Mouse (Mus musculus) liver, embryonic 14.5 days (tissue): ENCODE data around the gene Sat2. TPM values are rescaled to one million over a fixed set of nuclear protein-coding genes. Genes with fewer than 3 reads are reported as not detected.
"Not testable (repeated sequence)": the region's sequence is repeated elsewhere in the genome, so short reads cannot be mapped to it uniquely, and the experiment has no call there.

ENCODE experiments used
- ATAC-seq: fragments of 200-750 bp; cut with Nextera tagmentation; 2 replicates; pipeline ENCODE4 v1.8.0; 2017; ENCODE audit warnings: moderate number of reproducible peaks, mild to moderate bottlenecking, moderate library complexity; ENCODE audit not compliant: insufficient read depth
- DNase-seq, 3 experiments: peaks; one replicate each; pipeline ENCODE4 v3.0.0-alpha.2; 2012 to 2013; ENCODE audit warnings: low read depth in 3 of 3, low spot score in 3 of 3
- H3K27ac ChIP-seq: fragments of 300-500 bp; sonication (generic); 2 replicates; pipeline ENCODE4 v1.5.1; 2014; ENCODE audit warnings: moderate library complexity, mild to moderate bottlenecking, control low read depth, inconsistent platforms
- H3K27me3 ChIP-seq: fragments of 300-500 bp; sonication (generic); 2 replicates; pipeline ENCODE4 v1.6.1; 2014; ENCODE audit warnings: mild to moderate bottlenecking, low read length, moderate library complexity; ENCODE audit not compliant: control insufficient read depth, insufficient read depth
- H3K36me3 ChIP-seq: fragments of 300-500 bp; sonication (generic); replicated peaks from 2 replicates; pipeline ENCODE4 v1.6.1; 2014; ENCODE audit warnings: low read depth; ENCODE audit not compliant: control insufficient read depth, insufficient read depth
- H3K4me1 ChIP-seq, 2 experiments: fragments of 200-500 bp in 1 of 2; fragments of 300-500 bp in 1 of 2; sonication (generic) in 1 of 2; replicated peaks; 2 replicates each; pipeline ENCODE4 v1.6.1; 2012 to 2014; ENCODE audit warnings: antibody characterized with exemption in 1 of 2, inconsistent platforms in 1 of 2, low read length in 1 of 2; ENCODE audit not compliant: control insufficient read depth in 2 of 2, insufficient read depth in 2 of 2
- H3K4me2 ChIP-seq: fragments of 300-500 bp; sonication (generic); 2 replicates; pipeline ENCODE4 v1.6.1; 2014; ENCODE audit warnings: low read depth, mild to moderate bottlenecking, control low read depth, moderate library complexity
- H3K4me3 ChIP-seq, 2 experiments: fragments of 200-500 bp in 1 of 2; fragments of 300-500 bp in 1 of 2; sonication (generic) in 1 of 2; 2 replicates each; pipeline ENCODE4 v1.5.1; 2012 to 2014; ENCODE audit warnings: low read depth in 2 of 2, low read length in 2 of 2, mild to moderate bottlenecking in 2 of 2, control low read depth in 1 of 2, inconsistent platforms in 1 of 2, moderate library complexity in 1 of 2; ENCODE audit not compliant: insufficient read depth in 1 of 2
- H3K9ac ChIP-seq: fragments of 300-500 bp; sonication (generic); replicated peaks from 2 replicates; pipeline ENCODE4 v1.6.1; 2014; ENCODE audit warnings: mild to moderate bottlenecking, control low read depth, moderate library complexity
- H3K9me3 ChIP-seq: fragments of 300-500 bp; sonication (generic); 2 replicates; pipeline ENCODE4 v1.6.1; 2016; ENCODE audit warnings: low read length, mixed read lengths; ENCODE audit not compliant: control insufficient read depth
- CTCF ChIP-seq: IDR thresholded peaks from 2 replicates; pipeline ENCODE4 v1.5.1; 2016; ENCODE audit warnings: antibody characterized with exemption, low read depth, control low read depth
- EP300 ChIP-seq: IDR thresholded peaks from 2 replicates; pipeline ENCODE4 v1.6.1; 2016; ENCODE audit warnings: antibody characterized with exemption, low read depth
- WGBS: fragments of 180-500 bp; shearing (Covaris S2); extraction: QIAGEN DNeasy Blood & Tissue Kit; methylation state at CpG from one replicate; pipeline ENCODE4 v1.1.7; 2014; ENCODE audit not compliant: insufficient replicate concordance; 5-methylcytosine and 5-hydroxymethylcytosine counted together
- polyA plus RNA-seq, 2 experiments: library from polyadenylated mRNA; depleted of rRNA in 1 of 2; stranded (reverse) in 1 of 2; unstranded in 1 of 2; fragments of >200 nt; fragmentation: Nextera tagmentation in 1 of 2; extraction: Ambion mirVana in 1 of 2; gene quantifications; 2 replicates each; pipeline versions ENCODE4 v1.2.1 to v1.2.3; 2012 to 2014

Sat2 gene
- polyA plus RNA-seq, 2 experiments: 5.1 to 10.0 TPM

- DNase-seq: no peak
- Histone ChIP-seq H3K9ac (peak overlapping the region; percentile 35; the same call in 1 of the 2 replicates), H3K4me2 (no peak overlapping the region; the same call in 1 of the 2 replicates), H3K27ac (peak overlapping the region; percentile 73), H3K36me3 (no peaks in the 10 kb centered on the region), H3K4me3 (no peak overlapping the region), H3K4me1 (peaks cover 34 to 41% of the 10 kb centered on the region in 2 experiments), H3K9me3 (no peaks in the 10 kb centered on the region), H3K27me3 (no peaks in the 10 kb centered on the region)
- 26% methylated on average over 3 of the region's 3 CpGs for WGBS
- TF ChIP-seq CTCF: no peak
- no peak for TF ChIP-seq EP300
- peak; percentile 27; the same call in 1 of the 2 replicates for ATAC-seq
These were observed 13.3 kb upstream of the Sat2 start for GRCm38 (mm10) chr11:69608525-69608924.

- no peaks in the 10 kb centered on the region for H3K9me3 ChIP-seq
- DNase-seq: no peak
- no peaks in the 10 kb centered on the region for H3K36me3 ChIP-seq
- TF ChIP-seq EP300 (peak; percentile 46), CTCF (no peak)
- no peak overlapping the region for H3K4me3 ChIP-seq
- H3K4me2 ChIP-seq: peak overlapping the region; percentile 43
- H3K27ac ChIP-seq: peak overlapping the region; percentile 73
- 17% methylated on average over 7 of the region's 7 CpGs for WGBS
- H3K9ac ChIP-seq: peak overlapping the region; percentile 34
- no peaks in the 10 kb centered on the region for H3K27me3 ChIP-seq
- peak; percentile 28; the same call in 1 of the 2 replicates for ATAC-seq
- H3K4me1 ChIP-seq: peaks cover 26 to 33% of the 10 kb centered on the region in 2 experiments
These were observed 12.4 kb upstream of the Sat2 start for GRCm38 (mm10) chr11:69609416-69609815.

GRCm38 (mm10) chr11:69610899-69611298 lies 10.9 kb upstream of the Sat2 start:
- DNase-seq (no peak), ATAC-seq (no peak)
- H3K9ac ChIP-seq: no peak overlapping the region
- no peaks in the 10 kb centered on the region for H3K9me3 ChIP-seq
- no peaks in the 10 kb centered on the region for H3K27me3 ChIP-seq
- no peak overlapping the region for H3K4me3 ChIP-seq
- H3K4me1 ChIP-seq: peaks cover 26 to 33% of the 10 kb centered on the region in 2 experiments
- no peak overlapping the region for H3K27ac ChIP-seq
- H3K36me3 ChIP-seq: no peaks in the 10 kb centered on the region
- TF ChIP-seq EP300 (no peak), CTCF (no peak)
- H3K4me2 ChIP-seq: no peak overlapping the region
- WGBS: 64% methylated on average over 4 of the region's 4 CpGs

- Histone ChIP-seq H3K36me3 (no peaks in the 10 kb centered on the region), H3K4me1 (peaks cover 15 to 26% of the 10 kb centered on the region in 2 experiments), H3K27me3 (no peaks in the 10 kb centered on the region), H3K9me3 (no peaks in the 10 kb centered on the region), H3K9ac (peak overlapping the region; percentile 67), H3K27ac (no peak overlapping the region; the same call in 1 of the 2 replicates), H3K4me2 (peak overlapping the region; percentile 95), H3K4me3 (peak overlapping the region; percentile 52 to 56)
- peak in 1 of 3 experiments; percentile 61 for DNase-seq
- WGBS: 4% methylated on average over 19 of the region's 19 CpGs
- peak; percentile 61; the same call in 1 of the 2 replicates for ATAC-seq
- TF ChIP-seq CTCF: peak; percentile 92
- no peak for TF ChIP-seq EP300
These were observed 8.1 kb upstream of the Sat2 start for GRCm38 (mm10) chr11:69613553-69614256.

- H3K27ac ChIP-seq, H3K27me3 ChIP-seq, H3K9me3 ChIP-seq, H3K36me3 ChIP-seq, DNase-seq, ATAC-seq: not testable (repeated sequence)
- Histone ChIP-seq H3K4me2 (peak overlapping the region; percentile 95), H3K4me3 (peak overlapping the region in 1 of 2 experiments; percentile 56; a peak in 2 of 4 replicates), H3K4me1 (peaks cover 10 to 21% of the 10 kb centered on the region in 2 experiments), H3K9ac (peak overlapping the region; percentile 20)
- WGBS: 37% methylated on average over 11 of the region's 11 CpGs
These were observed 7.6 kb upstream of the Sat2 start for GRCm38 (mm10) chr11:69614257-69614588.
